Mouse (Mus musculus) MEL (cell line): ENCODE measurements at regions not wholly inside any gene's neighbourhood (a gene's known extent, or its start where the extent isn't known, plus 50 kb on each side); places are given as distances from the start of the nearest gene placed in this dataset.

ENCODE experiments used
- CTCF ChIP-seq, 3 experiments: IDR thresholded peaks in 2 of 3; conservative IDR thresholded peaks in 1 of 3; 2 replicates each; pipeline ENCODE4 v1.5.1; 2011 to 2012; ENCODE audit warnings: low read length in 3 of 3, low read depth in 2 of 3, mild to moderate bottlenecking in 2 of 3, improper control_type of control experiment in 1 of 3, inconsistent platforms in 1 of 3, mixed read lengths in 1 of 3, moderate library complexity in 1 of 3; ENCODE audit not compliant: control insufficient read depth in 1 of 3, insufficient read depth in 1 of 3, poor library complexity in 1 of 3, severe bottlenecking in 1 of 3
- GATA1 ChIP-seq: IDR thresholded peaks from 2 replicates; pipeline ENCODE4 v1.6.1; 2011; ENCODE audit warnings: low read depth, low read length, improper control_type of control experiment
- HCFC1 ChIP-seq: IDR thresholded peaks from 2 replicates; pipeline ENCODE4 v1.6.1; 2012; ENCODE audit warnings: low read depth, mild to moderate bottlenecking, inconsistent platforms, low read length, improper control_type of control experiment, moderate library complexity
- JUND ChIP-seq: IDR thresholded peaks from 2 replicates; pipeline ENCODE4 v1.6.1; 2011; ENCODE audit warnings: low read depth, mild to moderate bottlenecking, improper control_type of control experiment, low read length
- MAX ChIP-seq: IDR thresholded peaks from 2 replicates; pipeline ENCODE4 v1.6.1; 2011; ENCODE audit warnings: low read length, improper control_type of control experiment
- MAZ ChIP-seq: IDR thresholded peaks from 2 replicates; pipeline ENCODE4 v1.6.1; 2012; ENCODE audit warnings: low read depth, mild to moderate bottlenecking, inconsistent platforms, low read length, improper control_type of control experiment
- POLR2A ChIP-seq, 2 experiments: IDR thresholded peaks; 2 replicates each; pipeline ENCODE4 v1.6.1; 2011 to 2012; ENCODE audit warnings: low read length in 2 of 2, mild to moderate bottlenecking in 2 of 2, control low read depth in 1 of 2, improper control_type of control experiment in 1 of 2, low read depth in 1 of 2, moderate library complexity in 1 of 2; ENCODE audit not compliant: control insufficient read depth in 1 of 2, insufficient read depth in 1 of 2, poor library complexity in 1 of 2
- POLR2AphosphoS2 ChIP-seq: IDR thresholded peaks from 2 replicates; pipeline ENCODE4 v1.6.1; 2011; ENCODE audit warnings: low read length, improper control_type of control experiment
- TAL1 ChIP-seq: IDR thresholded peaks from 2 replicates; pipeline ENCODE4 v1.6.1; 2012; ENCODE audit warnings: mild to moderate bottlenecking, inconsistent platforms, low read length, moderate library complexity, mixed read lengths
- TCF12 ChIP-seq: IDR thresholded peaks from 2 replicates; pipeline ENCODE4 v1.6.1; 2014; ENCODE audit warnings: low read depth, mild to moderate bottlenecking, inconsistent platforms, low read length, improper control_type of control experiment, moderate library complexity
- UBTF ChIP-seq: IDR thresholded peaks from 2 replicates; pipeline ENCODE4 v1.6.1; 2012; ENCODE audit warnings: low read depth, mild to moderate bottlenecking, inconsistent platforms, low read length, improper control_type of control experiment, moderate library complexity, borderline replicate concordance; ENCODE audit not compliant: insufficient read depth
- ZKSCAN1 ChIP-seq: IDR thresholded peaks from 2 replicates; pipeline ENCODE4 v1.6.1; 2012; ENCODE audit warnings: low read depth, mild to moderate bottlenecking, inconsistent platforms, low read length, improper control_type of control experiment, moderate library complexity

DNA sequence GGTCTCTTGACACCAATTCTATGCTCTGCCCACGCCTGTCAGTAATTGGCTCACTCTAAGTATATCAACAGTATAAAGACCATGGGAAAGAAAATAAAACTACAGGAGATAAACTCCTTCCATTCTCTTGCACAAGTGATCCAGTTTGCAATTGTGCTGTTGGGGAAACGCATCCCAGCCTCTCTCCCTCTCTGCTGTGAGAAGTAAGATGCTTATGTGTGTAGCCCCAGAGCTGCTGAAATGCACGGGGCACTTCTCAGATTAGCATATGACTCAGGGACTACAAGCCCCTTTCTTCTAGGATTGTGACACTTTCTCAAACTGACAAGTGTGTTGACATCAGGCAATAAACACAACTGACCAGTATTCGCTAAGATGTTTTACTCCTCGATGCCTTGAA is 107.7 kb upstream of the Acvr2a start:
- TF ChIP-seq CTCF (IDR thresholded peaks at IDR 0.05 in 2 of 3, conservative IDR thresholded peaks at IDR 0.05 in 1 of 3; ENCODE audit: control insufficient read depth in 1 of 3, insufficient read depth in 1 of 3, low read depth in 2 of 3, low read length in 3 of 3, poor library complexity in 1 of 3, severe bottlenecking in 1 of 3) (no peak), HCFC1 (no peak), POLR2AphosphoS2 (no peak), TCF12 (no peak), MAX (no peak), POLR2A (IDR thresholded peaks at IDR 0.05; ENCODE audit: control insufficient read depth in 1 of 2, insufficient read depth in 1 of 2, low read depth in 1 of 2, low read length in 2 of 2, poor library complexity in 1 of 2) (no peak), ZKSCAN1 (no peak), TAL1 (no peak), JUND (no peak), GATA1 (no peak), UBTF (no peak), MAZ (no peak)
